Mouse (Mus musculus) C2C12 (cell line): Measurements from ENCODE around the gene Gm9936. TPM values are rescaled to one million over a fixed set of nuclear protein-coding genes. Genes with fewer than 3 reads are reported as not detected.
A peak's percentile ranks its signal among the peaks of the same experiment; 100 is the strongest.
"Not testable (repeated sequence)": the region's sequence is repeated elsewhere in the genome, so short reads cannot be mapped to it uniquely, and the experiment has no call there.

Experiments used
- H3K27me3 ChIP-seq: one replicate; pipeline ENCODE4 v1.6.1; 2011; ENCODE audit not compliant: control insufficient read depth, insufficient read depth, insufficient read length
- H3K36me3 ChIP-seq: one replicate; pipeline ENCODE4 v1.6.1; 2011; ENCODE audit not compliant: control insufficient read depth, insufficient read depth
- H3K4me3 ChIP-seq: one replicate; pipeline ENCODE4 v1.5.1; 2011; ENCODE audit warnings: mild to moderate bottlenecking, control low read depth; ENCODE audit not compliant: poor library complexity, insufficient read depth, severe bottlenecking
- H3K79me2 ChIP-seq: one replicate; pipeline ENCODE4 v1.6.1; 2011; ENCODE audit not compliant: control insufficient read depth, insufficient read depth
- H3K79me3 ChIP-seq: one replicate; pipeline ENCODE4 v1.6.1; 2011; ENCODE audit warnings: low read depth, control low read depth
- H3ac ChIP-seq: one replicate; pipeline ENCODE3; 2011; ENCODE audit warnings: low read depth; ENCODE audit not compliant: control insufficient read depth, insufficient read length
- CEBPB ChIP-seq: IDR thresholded peaks from one replicate; pipeline ENCODE4 v1.6.1; 2011; ENCODE audit warnings: low read depth, mild to moderate bottlenecking, control low read depth, moderate library complexity
- CTCF ChIP-seq: IDR thresholded peaks from one replicate; pipeline ENCODE4 v1.5.1; 2011; ENCODE audit not compliant: control insufficient read depth, insufficient read depth, insufficient read length
- FOSL1 ChIP-seq: IDR thresholded peaks from one replicate; pipeline ENCODE4 v1.8.0; 2011; ENCODE audit warnings: mild to moderate bottlenecking, low read length; ENCODE audit not compliant: poor library complexity, insufficient read depth, severe bottlenecking
- MAX ChIP-seq: IDR thresholded peaks from one replicate; pipeline ENCODE4 v1.6.1; 2011; ENCODE audit warnings: mild to moderate bottlenecking, control low read depth
- MYOD1 ChIP-seq: IDR thresholded peaks from one replicate; pipeline ENCODE4 v1.6.1; 2011; ENCODE audit warnings: low read depth; ENCODE audit not compliant: control insufficient read depth, insufficient read length
- MYOG ChIP-seq: IDR thresholded peaks from one replicate; pipeline ENCODE4 v1.6.1; 2011; ENCODE audit not compliant: control insufficient read depth, insufficient read length; ENCODE audit errors: extremely low read depth
- USF1 ChIP-seq: IDR thresholded peaks from one replicate; pipeline ENCODE4 v1.6.1; 2011; ENCODE audit warnings: low read depth, mild to moderate bottlenecking, control low read depth, moderate library complexity
- polyA plus RNA-seq: library from polyadenylated mRNA; unstranded; fragments of >200 nt; fragmentation: generic; extraction: Trizol; gene quantifications from one replicate; pipeline ENCODE4 v1.2.1, GENCODE M21; 2012; ENCODE audit warnings: missing spikeins

The Gm9936 gene
- polyA plus RNA-seq, 1 experiment = not detected

GRCm38 (mm10) chr5:114851565-114852236 is 6.8 kb downstream of the Gm9936 start:
- no peaks in the 10 kb centered on the region for H3K36me3 ChIP-seq
- H3K4me3 ChIP-seq = no peak overlapping the region
- TF ChIP-seq CTCF (no peak), MAX (no peak), USF1 (no peak), MYOD1 (no peak), FOSL1 (no peak), CEBPB (no peak), MYOG (no peak)
- H3K79me2 ChIP-seq = no peaks in the 10 kb centered on the region
- no peaks in the 10 kb centered on the region for H3K79me3 ChIP-seq
- no peak overlapping the region for H3ac ChIP-seq
- H3K27me3 ChIP-seq = peaks cover 9% of the 10 kb centered on the region

DNA sequence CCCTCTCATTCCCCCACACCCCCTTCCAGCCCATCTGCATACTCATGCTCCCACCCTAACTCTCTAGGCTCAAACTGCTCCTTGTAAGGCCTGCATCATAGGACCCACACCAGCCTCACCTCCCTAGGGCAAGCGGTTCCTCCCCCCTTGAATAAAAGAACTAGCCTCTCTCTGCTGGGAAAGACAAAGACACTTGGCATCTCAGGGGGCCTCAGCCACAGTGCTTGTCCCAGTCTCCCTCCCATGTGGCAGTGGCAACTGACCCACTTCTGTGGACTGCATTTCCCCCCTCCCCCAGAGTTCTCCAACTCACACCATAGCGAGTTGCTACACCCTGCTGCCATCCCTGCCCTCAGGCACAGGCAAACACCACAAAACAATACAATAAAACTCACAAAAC is 14.1 kb downstream of the Gm9936 start:
- H3K27me3 ChIP-seq, H3K79me3 ChIP-seq, H3K4me3 ChIP-seq: not testable (repeated sequence)

DNA sequence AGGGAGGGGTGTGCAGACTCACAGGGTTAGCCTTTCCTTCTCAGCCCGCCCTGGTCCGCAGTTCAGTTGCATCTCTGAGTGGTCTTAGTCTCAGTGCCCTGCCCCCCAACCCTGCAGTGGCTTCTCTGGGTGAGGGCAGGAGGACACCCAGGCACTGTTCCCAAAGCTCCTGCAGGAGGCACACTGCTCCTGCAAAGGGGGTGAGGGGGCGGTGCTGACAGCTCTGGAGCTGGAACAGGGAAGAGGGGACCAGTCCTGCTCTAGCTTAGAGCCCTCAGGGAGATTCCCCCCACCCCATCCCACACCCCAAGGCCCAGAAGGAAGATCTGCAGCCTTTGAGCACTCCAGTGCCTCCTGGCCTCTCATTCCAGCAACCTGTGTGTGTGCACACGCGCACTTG is 15.8 kb downstream of the Gm9936 start:
- Histone ChIP-seq H3K4me3 (no peak overlapping the region), H3K27me3 (no peaks in the 10 kb centered on the region), H3K79me3 (no peaks in the 10 kb centered on the region), H3K36me3 (no peaks in the 10 kb centered on the region), H3K79me2 (no peaks in the 10 kb centered on the region), H3ac (no peak overlapping the region)
- TF ChIP-seq MYOG (no peak), MYOD1 (no peak), CTCF (no peak), USF1 (no peak)

More for the DNA sequence above, 14.1 kb downstream of the Gm9936 start:
- not testable (repeated sequence) for H3K79me2 ChIP-seq, H3ac ChIP-seq, H3K36me3 ChIP-seq

GRCm38 (mm10) chr5:114842155-114842554 is 16.3 kb downstream of the Gm9936 start:
- H3K36me3 ChIP-seq, H3K79me3 ChIP-seq, H3K79me2 ChIP-seq, H3K4me3 ChIP-seq, H3K27me3 ChIP-seq, H3ac ChIP-seq: not testable (repeated sequence)
- TF ChIP-seq MYOD1 = peak; percentile 74

DNA sequence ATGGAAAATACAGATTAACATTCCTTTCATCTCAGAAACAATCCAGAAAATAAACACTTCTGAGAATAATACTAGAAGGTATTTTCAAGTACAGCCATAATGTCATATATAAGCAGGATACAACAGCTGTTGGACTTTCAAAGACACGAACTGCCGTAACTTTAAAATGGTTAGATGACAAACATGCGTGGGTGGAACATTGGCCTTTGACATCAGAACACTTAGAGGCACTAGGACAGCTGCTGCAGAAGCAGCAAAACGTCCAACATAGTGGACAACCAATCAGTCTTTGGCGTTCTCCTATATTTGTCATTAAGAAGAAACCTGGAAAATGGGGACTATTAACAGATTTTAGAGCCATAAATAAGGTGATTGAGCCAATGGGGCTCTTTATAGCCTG is 18.0 kb downstream of the Gm9936 start:
- H3K36me3 ChIP-seq, H3ac ChIP-seq, H3K79me3 ChIP-seq, H3K79me2 ChIP-seq, H3K4me3 ChIP-seq, H3K27me3 ChIP-seq: not testable (repeated sequence)
- TF ChIP-seq MYOD1 = peak; percentile 10

DNA sequence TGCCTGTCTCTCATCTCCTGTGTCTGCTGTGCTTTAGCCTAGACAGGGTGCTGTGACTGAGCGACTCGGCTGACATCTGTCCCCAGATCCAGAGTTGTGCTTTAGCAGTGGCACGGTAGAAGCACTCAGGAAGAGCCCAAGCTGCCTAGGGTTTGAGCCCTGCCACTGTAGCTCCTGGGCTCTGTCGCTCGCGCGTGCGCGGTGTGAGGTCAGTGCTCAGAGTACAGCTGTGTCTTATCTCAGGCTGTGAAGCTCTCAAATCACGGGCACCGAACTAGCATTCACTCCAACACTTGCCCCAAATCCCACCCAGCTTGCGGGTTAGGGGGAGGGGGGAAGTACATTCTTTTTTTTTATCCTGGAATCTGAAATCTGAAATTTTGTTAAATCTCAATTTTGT is 21.6 kb downstream of the Gm9936 start:
- no peak overlapping the region for H3ac ChIP-seq
- H3K79me2 ChIP-seq = no peaks in the 10 kb centered on the region
- TF ChIP-seq USF1 (no peak), CEBPB (no peak), MYOG (no peak), MAX (no peak), MYOD1 (no peak), FOSL1 (no peak), CTCF (no peak)
- no peak overlapping the region for H3K4me3 ChIP-seq
- no peaks in the 10 kb centered on the region for H3K36me3 ChIP-seq
- H3K27me3 ChIP-seq = no peaks in the 10 kb centered on the region
- no peaks in the 10 kb centered on the region for H3K79me3 ChIP-seq

- Histone ChIP-seq H3K79me3 (no peaks in the 10 kb centered on the region), H3K4me3 (no peak overlapping the region), H3K36me3 (no peaks in the 10 kb centered on the region), H3K79me2 (no peaks in the 10 kb centered on the region), H3K27me3 (no peaks in the 10 kb centered on the region), H3ac (no peak overlapping the region)
- no peak for TF ChIP-seq CTCF
- TF ChIP-seq CEBPB = no peak
- TF ChIP-seq MYOG = no peak
- no peak for TF ChIP-seq MYOD1
- no peak for TF ChIP-seq FOSL1
- TF ChIP-seq MAX = no peak
- TF ChIP-seq USF1 = no peak
These were observed 28.7 kb downstream of the Gm9936 start for GRCm38 (mm10) chr5:114829740-114830139.
